Comparison of ENCODE assay signal across 10 mouse cellular contexts in the genomic region with DNA sequence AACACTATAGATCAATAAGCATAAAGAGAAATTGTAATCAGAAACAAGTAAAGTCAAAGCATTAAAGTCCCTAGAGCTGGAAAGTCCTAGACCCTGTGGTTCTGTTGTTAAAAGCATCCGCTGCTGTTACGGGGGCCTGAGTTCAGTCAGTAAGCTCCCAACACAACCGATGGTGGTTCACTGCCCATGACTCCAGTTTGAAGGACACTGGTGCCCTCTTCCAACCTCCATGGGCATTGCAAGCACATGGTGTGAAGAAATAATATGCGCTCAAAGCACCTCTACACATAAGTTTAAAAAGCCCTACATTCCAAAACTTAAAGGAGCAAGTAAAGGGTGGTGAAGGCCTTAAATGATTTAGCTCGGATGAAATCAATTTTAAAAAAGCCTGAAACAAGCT. TPM values are rescaled to one million over a fixed set of nuclear protein-coding genes. Genes with fewer than 3 reads are reported as not detected.
DNase-seq lines count a peak whose midpoint lies in the region; ATAC-seq and TF ChIP-seq lines count a peak whose summit lies in the region.
"Had no signal": no experiment of that assay in that cellular context is flagged by ENCODE, and none has a peak within 500 bp of the region (broad histone marks: within the 10 kb centered on the region; RNA-seq: fewer than 3 reads in every experiment).

No protein-coding gene starts in this region.

- H3K9me3 ChIP-seq in CH12.LX (replicated peaks; ENCODE audit: low read length) = no peaks in the 10 kb centered on the region
- H3K9me3 ChIP-seq: forebrain, embryonic 15.5 days; hindbrain, embryonic 10.5 days; liver, embryonic 13.5 days had no signal

- in situ Hi-C loops in CH12.LX (cut with MboI; ENCODE audit: low pct_ligation_motif_present, low pct_unique_long_range_greater_than_20kb, low sequenced_read_pairs) = no loop called here

- TF ChIP-seq POLR2A in CH12.LX (IDR thresholded peaks at IDR 0.05; ENCODE audit: low read depth, low read length) = no peak

- H3K36me3 ChIP-seq in CH12.LX (replicated peaks in 1 of 2; ENCODE audit: control insufficient read depth in 1 of 2, insufficient read depth in 1 of 2, low read length in 1 of 2) = peaks cover 8 to 68% of the 10 kb centered on the region in 2 experiments

- peaks cover 0 to 28% of the 10 kb centered on the region in 2 experiments; a peak in 1 of 4 replicates for H3K4me1 ChIP-seq in CH12.LX (ENCODE audit: control insufficient read depth in 1 of 2, insufficient read depth in 2 of 2)
- H3K4me1 ChIP-seq: forebrain, embryonic 15.5 days; hindbrain, embryonic 10.5 days; liver, embryonic 13.5 days had no signal

- ATAC-seq in monocyte, adult 5-6 weeks (replicated peaks; ENCODE audit: insufficient number of reproducible peaks, low FRiP score, low TSS enrichment, poor library complexity, severe bottlenecking) = no peak; the same call in 1 of the 2 replicates
- ATAC-seq: forebrain, embryonic 15.5 days had no signal

- peak in 1 of 2 experiments; percentile 34; a peak in 2 of 4 replicates for TF ChIP-seq CTCF in CH12.LX (conservative IDR thresholded peaks at IDR 0.05 in 1 of 2, IDR thresholded peaks at IDR 0.05 in 1 of 2; ENCODE audit: low read depth in 2 of 2, low read length in 2 of 2)

- no peak overlapping the region for H3K4me3 ChIP-seq in CH12.LX (replicated peaks in 1 of 3; ENCODE audit: low read depth in 2 of 3, low read length in 2 of 3, poor library complexity in 1 of 3)
- H3K4me3 ChIP-seq: forebrain, embryonic 15.5 days; hindbrain, embryonic 10.5 days; liver, embryonic 13.5 days had no signal

- DNase-seq in kidney, adult 9 months = peak; percentile 56
- no peak for DNase-seq in kidney, postnatal 10 days
- no peak for DNase-seq in CH12.LX (ENCODE audit: extremely low read depth)
- peak; percentile 24 for DNase-seq in brain, adult 2 months (ENCODE audit: low read depth, low spot score)
- peak; percentile 49 for DNase-seq in naive thymus-derived CD4-positive, alpha-beta T cell, adult 2 months (ENCODE audit: low read depth)
- DNase-seq in left cerebral cortex, adult 9 months (ENCODE audit: low spot score in 2 of 2) = no peak
- DNase-seq: liver, embryonic 13.5 days had no signal

- peak; percentile 24 for TF ChIP-seq RAD21 in CH12.LX (IDR thresholded peaks at IDR 0.05; ENCODE audit: low read depth, low read length)

- H3K4me2 ChIP-seq in CH12.LX (ENCODE audit: insufficient read depth, low read depth, poor library complexity, severe bottlenecking) = no peak overlapping the region
- H3K4me2 ChIP-seq: forebrain, embryonic 15.5 days; liver, embryonic 13.5 days had no signal

- no peak overlapping the region for H3K27ac ChIP-seq in CH12.LX (ENCODE audit: insufficient read depth, low read depth)
- H3K27ac ChIP-seq: forebrain, embryonic 15.5 days; hindbrain, embryonic 10.5 days; liver, embryonic 13.5 days had no signal

- H3K9ac ChIP-seq in CH12.LX (ENCODE audit: insufficient read depth, low read depth) = no peak overlapping the region
- H3K9ac ChIP-seq: forebrain, embryonic 15.5 days; liver, embryonic 13.5 days had no signal

- dilution Hi-C loops in CH12.LX (cut with MboI; ENCODE audit: extremely low pct_ligation_motif_present, extremely low pct_unique_long_range_greater_than_20kb, low sequenced_read_pairs) = no loop called here

- no peak for TF ChIP-seq EP300 in CH12.LX (IDR thresholded peaks at IDR 0.05; ENCODE audit: low read length)

- H3K27me3 ChIP-seq in CH12.LX (replicated peaks) = no peaks in the 10 kb centered on the region
- H3K27me3 ChIP-seq: forebrain, embryonic 15.5 days; liver, embryonic 13.5 days had no signal

- H3K79me2 ChIP-seq in CH12.LX (replicated peaks; ENCODE audit: control insufficient read depth, extremely low read depth, insufficient read depth, poor library complexity, severe bottlenecking) = peaks cover 17% of the 10 kb centered on the region; the same call in 1 of the 2 replicates

TF ChIP-seq in CH12.LX, 34 proteins besides CTCF, POLR2A, EP300 and RAD21:
- TF ChIP-seq MXI1 (IDR thresholded peaks at IDR 0.05; ENCODE audit: low read depth, low read length) = no peak
- no peak for TF ChIP-seq CHD1 (IDR thresholded peaks at IDR 0.05; ENCODE audit: low read depth, low read length)
- TF ChIP-seq NRF1 (IDR thresholded peaks at IDR 0.05; ENCODE audit: low read depth, low read length) = no peak
- TF ChIP-seq PAX5 (IDR thresholded peaks at IDR 0.05; ENCODE audit: low read length) = no peak
- TF ChIP-seq USF1 (IDR thresholded peaks at IDR 0.05; ENCODE audit: low read depth, low read length) = no peak
- TF ChIP-seq SMC3 (IDR thresholded peaks at IDR 0.05; ENCODE audit: low read depth, low read length) = peak; percentile 29; the same call in 1 of the 2 replicates
- TF ChIP-seq MAFK (IDR thresholded peaks at IDR 0.05; ENCODE audit: insufficient replicate concordance, low read length) = no peak
- 0 out of 2 replicates have a peak, but pooled peaks have one; percentile 15 for TF ChIP-seq MAX (IDR thresholded peaks at IDR 0.05; ENCODE audit: low read length)
- no peak for TF ChIP-seq MEF2A (IDR thresholded peaks at IDR 0.05; ENCODE audit: borderline replicate concordance, low read depth, low read length)
- no peak for TF ChIP-seq CHD2 (IDR thresholded peaks at IDR 0.05; ENCODE audit: low read length)
- no peak for TF ChIP-seq GABPA (IDR thresholded peaks at IDR 0.05; ENCODE audit: insufficient replicate concordance, low read depth, low read length)
- no peak for TF ChIP-seq UBTF (IDR thresholded peaks at IDR 0.05; ENCODE audit: low read depth, low read length)
- TF ChIP-seq TCF12 (IDR thresholded peaks at IDR 0.05; ENCODE audit: low read depth, low read length) = no peak

RNA-seq across cellular contexts. Expression of gene Nup153, which starts 24.6 kb away (rescaled TPM):
- total RNA-seq in CH12.LX (2012; rRNA removed) (60.6 and 73.6 TPM in 2 replicates), CH12.LX (2014; rRNA removed) (91.3 and 91.5 TPM in 2 replicates)
- 79.2 and 118 TPM in 2 replicates for polyA plus RNA-seq in CH12.LX (2012; ENCODE audit: insufficient read length, low read depth)
- 103 to 122 TPM (median 110 TPM) in 3 replicates for total RNA-seq in monocyte, adult 5-6 weeks (2017)

RNA-seq across cellular contexts. Expression of gene Fam8a1, which starts 33.8 kb away (rescaled TPM):
- total RNA-seq in CH12.LX (2012; rRNA removed) = 6.2 and 6.9 TPM in 2 replicates
- 9.9 and 10.1 TPM in 2 replicates for total RNA-seq in CH12.LX (2014; rRNA removed)
- 9.9 and 10.2 TPM in 2 replicates for polyA plus RNA-seq in CH12.LX (2012; ENCODE audit: insufficient read length, low read depth)
- total RNA-seq in monocyte, adult 5-6 weeks (2017) = 17.8 to 20.7 TPM (median 20.6 TPM) in 3 replicates

Comparison
In these comparisons a context has a peak if more than half of its experiments do, and no peak if none do; other contexts are left out.
1. DNase-seq: peak in kidney, adult 9 months (single experiment), brain, adult 2 months (single experiment) and naive thymus-derived CD4-positive, alpha-beta T cell, adult 2 months (single experiment); none in kidney, postnatal 10 days (single experiment), CH12.LX (single experiment) and left cerebral cortex, adult 9 months (0 of 2).